Mouse (Mus musculus) Patski (cell line): ENCODE results near the gene Alcam. TPM values are rescaled to one million over a fixed set of nuclear protein-coding genes. Genes with fewer than 3 reads are reported as not detected.

Experiments used
- ATAC-seq: fragments of 100-300 bp; one replicate; pipeline ENCODE4 v1.8.0; 2021
- CTCF ChIA-PET: fragments of 350-600 bp; sonication (Branson Sonifier 250); formaldehyde crosslinking; loops from one replicate; lab custom pipeline; 2022; ENCODE audit warnings: inconsistent platforms; lab: Charles Lee
- POLR2A ChIA-PET: fragments of 350-600 bp; sonication (Branson Sonifier 250); formaldehyde crosslinking; loops from one replicate; lab custom pipeline; 2022; ENCODE audit warnings: antibody characterized with exemption, inconsistent platforms; lab: Charles Lee
- DNase-seq: peaks from one replicate; pipeline ENCODE4 v3.0.0-alpha.2; 2011; ENCODE audit warnings: low read depth, low spot score
- H3K27me3 ChIP-seq: fragments of 371-371 bp; one replicate; pipeline ENCODE4 v1.5.1; 2021
- CTCF ChIP-seq: fragments of 100-300 bp; IDR thresholded peaks from one replicate; pipeline ENCODE4 v1.5.1; 2021
- in situ Hi-C: fragments of 300-500 bp; cut with MboI; formaldehyde crosslinking; loops from 3 replicates; pipeline ENCODE4 v1.11.1; 2018; ENCODE audit warnings: low pct_unique_long_range_greater_than_20kb, mixed read lengths
- polyA plus RNA-seq: library from polyadenylated mRNA; unstranded; gene quantifications from one replicate; pipeline ENCODE4 v1.2.3, GENCODE M21; 2021

Alcam gene
- polyA plus RNA-seq, 1 experiment from 2014 or later: 3.0 TPM

GRCm38 (mm10) chr16:52368521-52368920 lies 85.4 kb downstream of the Alcam start:
- ChIA-PET POLR2A (no interaction called here), CTCF (interaction anchor here (1.5 kb wide), 1 partner anchor 8 kb away, joined by 4 read pairs; no protein-coding TSS in a partner anchor)
- TF ChIP-seq CTCF: no peak
- no peak for ATAC-seq
- in situ Hi-C loops: no loop called here
- DNase-seq: no peak
- no peaks in the 10 kb centered on the region for H3K27me3 ChIP-seq

DNA sequence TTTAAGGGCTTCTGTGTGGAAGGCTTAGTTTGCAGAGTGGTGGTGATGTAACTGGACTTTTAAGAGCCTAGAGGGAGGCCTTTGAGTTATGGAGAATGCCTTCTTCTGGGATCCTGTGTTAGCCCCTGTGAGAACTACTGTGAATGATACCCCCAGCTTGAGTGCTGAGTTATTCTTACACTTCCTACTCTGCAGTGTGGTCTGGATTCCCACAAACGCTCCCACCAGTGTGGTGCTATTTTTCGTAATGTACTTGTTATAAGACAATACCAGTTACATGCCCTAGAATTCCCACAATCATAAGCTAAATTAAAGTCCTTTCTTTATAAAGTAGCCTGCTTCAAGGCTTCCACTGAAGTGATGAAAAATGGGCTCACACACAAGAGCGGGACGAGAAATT lies 87.0 kb downstream of the Alcam start:
- DNase-seq (no peak), ATAC-seq (no peak)
- POLR2A ChIA-PET: no interaction called here
- no peaks in the 10 kb centered on the region for H3K27me3 ChIP-seq
- CTCF ChIA-PET: interaction anchor here (1.5 kb wide), 1 partner anchor 9 kb away, joined by 4 read pairs; no protein-coding TSS in a partner anchor
- in situ Hi-C loops: no loop called here
- TF ChIP-seq CTCF: no peak

- no peak for TF ChIP-seq CTCF
- no peak for ATAC-seq
- in situ Hi-C loops: no loop called here
- ChIA-PET CTCF (no interaction called here), POLR2A (no interaction called here)
- no peaks in the 10 kb centered on the region for H3K27me3 ChIP-seq
- DNase-seq: no peak
These were observed 89.8 kb downstream of the Alcam start for GRCm38 (mm10) chr16:52363944-52364511.

GRCm38 (mm10) chr16:52343467-52344033 lies 110.3 kb downstream of the Alcam start:
- H3K27me3 ChIP-seq: no peaks in the 10 kb centered on the region
- ATAC-seq (no peak), DNase-seq (no peak)
- no peak for TF ChIP-seq CTCF
- CTCF ChIA-PET: no interaction called here
- in situ Hi-C loops: no loop called here
- POLR2A ChIA-PET: no interaction called here

- ChIA-PET CTCF (no interaction called here), POLR2A (no interaction called here)
- DNase-seq (no peak), ATAC-seq (no peak)
- TF ChIP-seq CTCF: no peak
- in situ Hi-C loops: no loop called here
- H3K27me3 ChIP-seq: no peaks in the 10 kb centered on the region
These were observed 111.0 kb downstream of the Alcam start for GRCm38 (mm10) chr16:52342694-52343466.

DNA sequence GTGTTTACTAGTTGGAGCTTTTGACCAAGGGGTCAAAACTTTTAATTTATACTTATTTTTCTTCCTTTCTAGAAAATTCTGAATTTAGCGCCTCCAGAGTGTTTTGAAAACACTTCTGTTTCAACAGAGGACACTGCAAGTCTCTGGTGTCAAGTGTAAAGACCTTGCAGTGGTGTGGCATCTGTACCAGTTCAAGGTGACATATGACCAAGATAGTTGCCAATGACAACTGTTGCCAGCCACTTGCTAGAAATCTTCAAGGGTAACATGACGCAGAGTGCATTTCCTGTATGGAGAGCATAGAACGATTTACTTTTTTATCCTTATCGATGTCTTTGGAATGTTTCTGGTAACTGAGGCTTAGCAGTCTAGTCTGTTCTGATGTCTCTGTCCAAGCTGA lies 119.8 kb downstream of the Alcam start:
- ChIA-PET CTCF (interaction anchor here (1.1 kb wide), 1 partner anchor 10 kb away, joined by 3 read pairs; no protein-coding TSS in a partner anchor), POLR2A (no interaction called here)
- ATAC-seq (no peak), DNase-seq (no peak)
- no peaks in the 10 kb centered on the region for H3K27me3 ChIP-seq
- in situ Hi-C loops: no loop called here
- TF ChIP-seq CTCF: no peak

DNA sequence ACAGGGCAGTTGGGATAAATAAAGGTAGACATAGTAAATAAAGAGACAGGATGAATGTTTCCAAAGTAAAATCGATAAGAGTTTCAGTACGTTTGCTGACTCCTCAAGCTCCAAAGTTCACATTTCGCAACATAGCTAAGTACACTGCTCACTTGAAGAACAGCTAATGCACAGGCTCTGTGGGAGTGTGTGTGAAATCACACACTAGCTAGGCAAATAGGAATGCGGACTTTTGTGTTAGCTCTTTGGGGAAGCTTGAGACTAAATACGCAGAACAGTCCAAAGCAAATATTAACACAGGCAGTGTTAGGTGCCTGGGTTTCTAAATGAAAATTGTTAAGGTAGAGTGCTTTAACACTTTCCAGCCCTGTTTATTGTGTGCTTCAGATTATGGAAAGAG lies 120.2 kb downstream of the Alcam start:
- ATAC-seq (no peak), DNase-seq (no peak)
- H3K27me3 ChIP-seq: no peaks in the 10 kb centered on the region
- ChIA-PET POLR2A (no interaction called here), CTCF (interaction anchor here (1.1 kb wide), 1 partner anchor 10 kb away, joined by 3 read pairs; no protein-coding TSS in a partner anchor)
- in situ Hi-C loops: no loop called here
- no peak for TF ChIP-seq CTCF

GRCm38 (mm10) chr16:52331341-52331830 lies 122.5 kb downstream of the Alcam start:
- TF ChIP-seq CTCF: no peak
- in situ Hi-C loops: no loop called here
- ATAC-seq: no peak
- no peaks in the 10 kb centered on the region for H3K27me3 ChIP-seq
- CTCF ChIA-PET: no interaction called here
- no peak for DNase-seq
- POLR2A ChIA-PET: interaction anchor here (0.6 kb wide), 1 partner anchor 34 kb away, joined by 3 read pairs; no protein-coding TSS in a partner anchor

GRCm38 (mm10) chr16:52329420-52329819 lies 124.5 kb downstream of the Alcam start:
- ATAC-seq (no peak), DNase-seq (no peak)
- no peaks in the 10 kb centered on the region for H3K27me3 ChIP-seq
- TF ChIP-seq CTCF: no peak
- ChIA-PET CTCF (no interaction called here), POLR2A (no interaction called here)
- in situ Hi-C loops: no loop called here

DNA sequence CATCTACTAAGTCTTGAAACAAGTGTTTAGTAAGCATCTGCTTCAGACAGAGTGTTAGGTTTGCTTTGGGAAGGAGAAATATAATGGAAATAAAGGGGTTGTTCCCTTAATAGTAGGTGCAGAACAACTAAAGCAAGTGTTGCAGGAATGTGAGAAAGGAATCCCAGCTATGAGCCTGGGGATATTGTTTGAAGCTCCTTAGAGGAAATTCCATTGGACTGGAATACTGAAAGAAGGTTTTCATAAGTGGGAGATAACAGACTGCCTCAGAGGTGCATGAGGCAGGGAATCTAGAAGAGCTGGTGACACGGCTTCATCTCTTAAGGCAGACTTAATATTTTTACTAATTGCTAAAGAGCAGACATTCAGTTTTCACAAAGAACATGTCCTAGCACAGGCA lies 134.6 kb downstream of the Alcam start:
- ChIA-PET POLR2A (no interaction called here), CTCF (no interaction called here)
- no peak for TF ChIP-seq CTCF
- DNase-seq (no peak), ATAC-seq (peak; percentile 69)
- in situ Hi-C loops: no loop called here
- H3K27me3 ChIP-seq: no peaks in the 10 kb centered on the region

DNA sequence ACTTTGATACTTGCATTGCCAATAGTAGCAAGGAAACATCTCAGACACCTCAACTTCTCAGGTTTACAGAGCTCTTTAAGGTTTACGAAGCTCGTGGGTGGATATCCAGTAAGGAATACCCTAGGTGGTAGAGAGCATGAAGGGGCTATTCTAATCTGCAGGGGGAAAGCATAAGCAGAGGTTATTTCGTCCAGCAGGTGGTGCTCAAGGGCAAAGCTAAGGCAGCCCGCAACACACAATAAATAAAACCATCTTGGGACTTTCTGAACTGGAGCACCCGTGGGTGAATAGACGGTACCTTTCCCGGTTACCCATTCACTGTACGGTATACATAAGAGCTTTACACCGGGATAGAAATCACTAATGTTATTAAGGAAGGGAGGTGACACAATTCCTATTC lies 142.8 kb downstream of the Alcam start:
- ChIA-PET CTCF (interaction anchor here (1.1 to 2.7 kb wide), 7 partner anchors 9 to 30 kb away, joined by 3 to 11 read pairs (median 4); no protein-coding TSS in a partner anchor), POLR2A (no interaction called here)
- peak; percentile 97 for ATAC-seq
- no peak for DNase-seq
- in situ Hi-C loops: no loop called here
- no peaks in the 10 kb centered on the region for H3K27me3 ChIP-seq
- TF ChIP-seq CTCF: peak; percentile 85
